Comparison of ENCODE assay signal across 8 mouse cellular contexts in genomic region chr14:27391776-27392308, GRCm38 (mm10).
"Had no signal": no experiment of that assay in that cellular context is flagged by ENCODE, and none has a peak within 500 bp of the region (broad histone marks: within the 10 kb centered on the region; RNA-seq: fewer than 3 reads in every experiment).

No protein-coding gene starts in this region.

- DNase-seq: kidney, adult 18-20 months; kidney, postnatal 10 days; kidney, postnatal 4 days; left cerebral cortex, postnatal 4 days; lung, adult 18-20 months; right cerebral cortex, postnatal 25 days; thymus, adult 18-20 months; thymus, postnatal 14 days had no signal
